In genomic region chr8:116921337-116922059, GRCm38 (mm10) we compare ENCODE assay signal across 7 mouse cellular contexts. TPM values are rescaled to one million over a fixed set of nuclear protein-coding genes. Genes with fewer than 3 reads are reported as not detected.
DNase-seq lines count a peak whose midpoint lies in the region; ATAC-seq lines count a peak whose summit lies in the region.

Cmc2 (minus strand) TSS chr8:116921455.
Cenpn (plus strand) TSS chr8:116921730.

- peak; percentile 94 for DNase-seq in adrenal gland, postnatal 14 days
- DNase-seq in embryonic facial prominence, embryonic 11.5 days (ENCODE audit: low spot score): peak; percentile 96
- peak; percentile 91 for DNase-seq in kidney, adult 11 months
- peak; percentile 96 for DNase-seq in limb, embryonic 10.5 days (ENCODE audit: low spot score)
- DNase-seq in spleen, adult 12 weeks (ENCODE audit: low spot score): peak; percentile 98

- peak; percentile 94 for ATAC-seq in embryonic facial prominence, embryonic 11.5 days (replicated peaks; ENCODE audit: insufficient number of reproducible peaks, low FRiP score, low TSS enrichment, low read depth)
- peak; percentile 87 for ATAC-seq in granulocyte monocyte progenitor cell, adult 5-6 weeks (replicated peaks; ENCODE audit: poor library complexity, severe bottlenecking)
- peak; percentile 96 for ATAC-seq in midbrain, embryonic 13.5 days

- peak within 1 kb of the TSS; percentile 71 for H3K4me2 ChIP-seq in embryonic facial prominence, embryonic 11.5 days (ENCODE audit: low read depth, low read length)
- peak within 1 kb of the TSS; percentile 75 for H3K4me2 ChIP-seq in midbrain, embryonic 13.5 days (replicated peaks)

- no peaks in the 10 kb centered on the region for H3K27me3 ChIP-seq in embryonic facial prominence, embryonic 11.5 days (ENCODE audit: control insufficient read depth, insufficient read depth, low read length)
- H3K27me3 ChIP-seq in limb, embryonic 10.5 days (ENCODE audit: low read depth, poor library complexity, severe bottlenecking): no peaks in the 10 kb centered on the region
- no peaks in the 10 kb centered on the region for H3K27me3 ChIP-seq in midbrain, embryonic 13.5 days

- no peaks in the 10 kb centered on the region for H3K9me3 ChIP-seq in embryonic facial prominence, embryonic 11.5 days (replicated peaks; ENCODE audit: control insufficient read depth, low read length)
- H3K9me3 ChIP-seq in limb, embryonic 10.5 days (replicated peaks): no peaks in the 10 kb centered on the region
- H3K9me3 ChIP-seq in midbrain, embryonic 13.5 days: no peaks in the 10 kb centered on the region

- WGBS in embryonic facial prominence, embryonic 11.5 days: 0% methylated on average over 54 of the region's 57 CpGs
- WGBS in limb, embryonic 10.5 days: under 1% methylated on average over 57 of the region's 57 CpGs
- under 1% methylated on average over 57 of the region's 57 CpGs for WGBS in midbrain, embryonic 13.5 days

- peak within 1 kb of the TSS; percentile 80 for H3K9ac ChIP-seq in embryonic facial prominence, embryonic 11.5 days (replicated peaks; ENCODE audit: low read length)
- peak within 1 kb of the TSS; percentile 74 for H3K9ac ChIP-seq in midbrain, embryonic 13.5 days (replicated peaks)

- peak within 1 kb of the TSS; percentile 86 for H3K4me3 ChIP-seq in embryonic facial prominence, embryonic 11.5 days (ENCODE audit: low read depth, low read length)
- peak within 1 kb of the TSS; percentile 80 for H3K4me3 ChIP-seq in limb, embryonic 10.5 days
- H3K4me3 ChIP-seq in midbrain, embryonic 13.5 days (replicated peaks): peak within 1 kb of the TSS; percentile 73

- H3K4me1 ChIP-seq in embryonic facial prominence, embryonic 11.5 days (ENCODE audit: control insufficient read depth, insufficient read depth, low read length): no peaks in the 10 kb centered on the region; the same call in 1 of the 2 replicates
- H3K4me1 ChIP-seq in limb, embryonic 10.5 days: peaks cover 15% of the 10 kb centered on the region
- peaks cover 17% of the 10 kb centered on the region for H3K4me1 ChIP-seq in midbrain, embryonic 13.5 days (replicated peaks)

- no peaks in the 10 kb centered on the region; the same call in 1 of the 2 replicates for H3K36me3 ChIP-seq in embryonic facial prominence, embryonic 11.5 days (replicated peaks; ENCODE audit: control insufficient read depth, insufficient read depth, low read depth, low read length)
- peaks cover 40% of the 10 kb centered on the region for H3K36me3 ChIP-seq in limb, embryonic 10.5 days
- H3K36me3 ChIP-seq in midbrain, embryonic 13.5 days: 0 out of 2 replicates have a peak, but pooled peaks cover 3% of the 10 kb centered on the region

- peak within 1 kb of the TSS; percentile 52; the same call in 1 of the 2 replicates for H3K27ac ChIP-seq in embryonic facial prominence, embryonic 11.5 days (replicated peaks; ENCODE audit: low read depth, low read length)
- peak within 1 kb of the TSS; percentile 96 for H3K27ac ChIP-seq in limb, embryonic 10.5 days
- H3K27ac ChIP-seq in midbrain, embryonic 13.5 days: peak within 1 kb of the TSS; percentile 86

RNA-seq across cellular contexts. Expression of gene Cmc2, which starts in this region (rescaled TPM):
- 45.4 and 50.7 TPM in 2 replicates for total RNA-seq in adrenal gland, postnatal 14 days (2021)
- 90.6 and 92.2 TPM in 2 replicates for polyA plus RNA-seq in embryonic facial prominence, embryonic 11.5 days (2014; fragmentation: Nextera tagmentation; extraction: Ambion mirVana)
- total RNA-seq in granulocyte monocyte progenitor cell, adult 5-6 weeks (2014; fragmentation: Nextera tagmentation): 35.6 and 51.4 TPM in 2 replicates
- 50.7 and 58.2 TPM in 2 replicates for total RNA-seq in granulocyte monocyte progenitor cell, adult 5-6 weeks (2017)
- 68.6 and 70.3 TPM in 2 replicates for polyA plus RNA-seq in limb, embryonic 10.5 days (2016; fragmentation: Nextera tagmentation; extraction: Ambion mirVana)
- polyA plus RNA-seq in midbrain, embryonic 13.5 days (2015; fragmentation: Nextera tagmentation; extraction: Ambion mirVana): 45.1 and 46.3 TPM in 2 replicates

RNA-seq across cellular contexts. Expression of gene Cenpn, which starts in this region (rescaled TPM):
- total RNA-seq in adrenal gland, postnatal 14 days (2021): 6.5 and 6.9 TPM in 2 replicates
- 56.7 and 58.4 TPM in 2 replicates for polyA plus RNA-seq in embryonic facial prominence, embryonic 11.5 days (2014; fragmentation: Nextera tagmentation; extraction: Ambion mirVana)
- total RNA-seq in granulocyte monocyte progenitor cell, adult 5-6 weeks (2014; fragmentation: Nextera tagmentation): 22.0 and 38.4 TPM in 2 replicates
- total RNA-seq in granulocyte monocyte progenitor cell, adult 5-6 weeks (2017): 33.9 and 43.1 TPM in 2 replicates
- 60.4 and 62.6 TPM in 2 replicates for polyA plus RNA-seq in limb, embryonic 10.5 days (2016; fragmentation: Nextera tagmentation; extraction: Ambion mirVana)
- polyA plus RNA-seq in midbrain, embryonic 13.5 days (2015; fragmentation: Nextera tagmentation; extraction: Ambion mirVana): 18.5 and 20.0 TPM in 2 replicates

Comparison
In these comparisons a context has a peak if more than half of its experiments do, and no peak if none do; other contexts are left out.
1. Peak in every context shown above with its lines: DNase-seq, ATAC-seq, H3K4me3 ChIP-seq and H3K27ac ChIP-seq.